8 mouse cellular contexts compared by ENCODE assay signal in genomic region chr11:6390376-6391053, GRCm38 (mm10). TPM values are rescaled to one million over a fixed set of nuclear protein-coding genes. Genes with fewer than 3 reads are reported as not detected.
A peak's percentile ranks its signal among the peaks of the same experiment; 100 is the strongest.
DNase-seq lines count a peak whose midpoint lies in the region; ATAC-seq and TF ChIP-seq lines count a peak whose summit lies in the region.

No protein-coding gene starts in this region.

- H3K9me3 ChIP-seq in lung, postnatal 0 days (ENCODE audit: low read length), result no peaks in the 10 kb centered on the region
- no peaks in the 10 kb centered on the region for H3K9me3 ChIP-seq in limb, embryonic 12.5 days
- H3K9me3 ChIP-seq in stomach, embryonic 14.5 days (ENCODE audit: control insufficient read depth, low read depth, low read length), result no peaks in the 10 kb centered on the region

- 77% methylated on average over 8 of the region's 8 CpGs for WGBS in lung, postnatal 0 days
- WGBS in limb, embryonic 12.5 days, result 90% methylated on average over 8 of the region's 8 CpGs
- 84% methylated on average over 8 of the region's 8 CpGs for WGBS in stomach, embryonic 14.5 days

- H3K4me3 ChIP-seq in lung, postnatal 0 days (ENCODE audit: low read depth, low read length), result 0 out of 2 replicates have a peak overlapping the region, but pooled peaks have one; percentile 80
- H3K4me3 ChIP-seq in limb, embryonic 12.5 days (replicated peaks), result peak overlapping the region; percentile 81
- H3K4me3 ChIP-seq in stomach, embryonic 14.5 days (ENCODE audit: low read depth, low read length), result peak overlapping the region; percentile 85

- H3K4me2 ChIP-seq in lung, postnatal 0 days (replicated peaks; ENCODE audit: low read depth, low read length), result peak overlapping the region; percentile 94; the same call in 1 of the 2 replicates
- peak overlapping the region; percentile 90 for H3K4me2 ChIP-seq in limb, embryonic 12.5 days
- peak overlapping the region; percentile 51 for H3K4me2 ChIP-seq in stomach, embryonic 14.5 days (replicated peaks; ENCODE audit: low read depth, low read length)

- peaks cover 8% of the 10 kb centered on the region; the same call in 1 of the 2 replicates for H3K4me1 ChIP-seq in lung, postnatal 0 days (ENCODE audit: insufficient read depth, low read depth, low read length)
- H3K4me1 ChIP-seq in limb, embryonic 12.5 days (replicated peaks), result peaks cover 18% of the 10 kb centered on the region
- H3K4me1 ChIP-seq in stomach, embryonic 14.5 days (ENCODE audit: control insufficient read depth, insufficient read depth, low read length), result peaks cover 11% of the 10 kb centered on the region

- no peak overlapping the region for H3K27ac ChIP-seq in lung, postnatal 0 days (ENCODE audit: low read length)
- H3K27ac ChIP-seq in limb, embryonic 12.5 days, result no peak overlapping the region
- no peak overlapping the region for H3K27ac ChIP-seq in stomach, embryonic 14.5 days (ENCODE audit: low read length)

- TF ChIP-seq EP300 in lung, postnatal 0 days (IDR thresholded peaks at IDR 0.05), result no peak

- H3K27me3 ChIP-seq in lung, postnatal 0 days (replicated peaks; ENCODE audit: insufficient read depth, low read length), result no peaks in the 10 kb centered on the region
- no peaks in the 10 kb centered on the region for H3K27me3 ChIP-seq in limb, embryonic 12.5 days
- H3K27me3 ChIP-seq in stomach, embryonic 14.5 days (ENCODE audit: control insufficient read depth, insufficient read depth, low read length), result no peaks in the 10 kb centered on the region

- H3K36me3 ChIP-seq in lung, postnatal 0 days (ENCODE audit: insufficient read depth, low read length), result no peaks in the 10 kb centered on the region
- peaks cover 26% of the 10 kb centered on the region for H3K36me3 ChIP-seq in limb, embryonic 12.5 days
- peaks cover 15% of the 10 kb centered on the region for H3K36me3 ChIP-seq in stomach, embryonic 14.5 days (ENCODE audit: control insufficient read depth, insufficient read depth, low read length)

- H3K9ac ChIP-seq in lung, postnatal 0 days (replicated peaks; ENCODE audit: low read depth), result no peak overlapping the region
- peak overlapping the region; percentile 79 for H3K9ac ChIP-seq in limb, embryonic 12.5 days (replicated peaks)
- H3K9ac ChIP-seq in stomach, embryonic 14.5 days (replicated peaks; ENCODE audit: low read depth, low read length), result peak overlapping the region; percentile 84

- ATAC-seq in lung, postnatal 0 days, result no peak
- ATAC-seq in limb, embryonic 12.5 days (ENCODE audit: insufficient number of reproducible peaks, insufficient read depth, low FRiP score, low TSS enrichment, low read depth), result no peak
- no peak for ATAC-seq in stomach, embryonic 14.5 days (ENCODE audit: insufficient number of reproducible peaks, insufficient read depth, low FRiP score, low read depth)

- peak; percentile 18 for DNase-seq in cerebellum, adult 8-10 months
- no peak for DNase-seq in cerebellum, postnatal 4 days (ENCODE audit: low spot score in 2 of 2)
- no peak for DNase-seq in lung, postnatal 0 days (ENCODE audit: low spot score)
- no peak for DNase-seq in lung, adult 18-20 months
- no peak for DNase-seq in layer of hippocampus, postnatal 14 days (ENCODE audit: low spot score in 2 of 2)
- DNase-seq in thymus, postnatal 36 days, result no peak

- no peak for TF ChIP-seq CTCF in lung, postnatal 0 days (IDR thresholded peaks at IDR 0.05)

RNA-seq across cellular contexts. Expression of gene Zmiz2, which starts 1.6 kb away (rescaled TPM):
- 8.6 and 8.7 TPM in 2 replicates for polyA plus RNA-seq in lung, postnatal 0 days (2015; fragmentation: Nextera tagmentation; extraction: Ambion mirVana)
- 10.3 and 10.4 TPM in 2 replicates for polyA plus RNA-seq in limb, embryonic 12.5 days (2016; fragmentation: Nextera tagmentation; extraction: Ambion mirVana)
- polyA plus RNA-seq in stomach, embryonic 14.5 days (2014; fragmentation: Nextera tagmentation; extraction: Ambion mirVana), result 12.6 and 14.3 TPM in 2 replicates
- 100 to 1,000 TPM; 165 to 169 TPM for total RNA-seq in layer of hippocampus, postnatal 14 days (2021)

RNA-seq across cellular contexts. Expression of gene Ppia, which starts 24.7 kb away (rescaled TPM):
- polyA plus RNA-seq in lung, postnatal 0 days (2015; fragmentation: Nextera tagmentation; extraction: Ambion mirVana), result 3,011 and 3,180 TPM in 2 replicates
- polyA plus RNA-seq in limb, embryonic 12.5 days (2016; fragmentation: Nextera tagmentation; extraction: Ambion mirVana), result 5,590 and 5,882 TPM in 2 replicates
- polyA plus RNA-seq in stomach, embryonic 14.5 days (2014; fragmentation: Nextera tagmentation; extraction: Ambion mirVana), result 5,529 and 5,614 TPM in 2 replicates
- 1,000 to 10,000 TPM; 1,939 to 1,976 TPM for total RNA-seq in layer of hippocampus, postnatal 14 days (2021)

RNA-seq across cellular contexts. Expression of gene H2afv, which starts 53.7 kb away (rescaled TPM):
- polyA plus RNA-seq in lung, postnatal 0 days (2015; fragmentation: Nextera tagmentation; extraction: Ambion mirVana), result 259 and 268 TPM in 2 replicates
- polyA plus RNA-seq in limb, embryonic 12.5 days (2016; fragmentation: Nextera tagmentation; extraction: Ambion mirVana), result 763 and 824 TPM in 2 replicates
- 524 and 623 TPM in 2 replicates for polyA plus RNA-seq in stomach, embryonic 14.5 days (2014; fragmentation: Nextera tagmentation; extraction: Ambion mirVana)
- 10 to 100 TPM; 39.7 to 40.2 TPM for total RNA-seq in layer of hippocampus, postnatal 14 days (2021)
